27 mouse cellular contexts compared by ENCODE assay signal in the genomic region with DNA sequence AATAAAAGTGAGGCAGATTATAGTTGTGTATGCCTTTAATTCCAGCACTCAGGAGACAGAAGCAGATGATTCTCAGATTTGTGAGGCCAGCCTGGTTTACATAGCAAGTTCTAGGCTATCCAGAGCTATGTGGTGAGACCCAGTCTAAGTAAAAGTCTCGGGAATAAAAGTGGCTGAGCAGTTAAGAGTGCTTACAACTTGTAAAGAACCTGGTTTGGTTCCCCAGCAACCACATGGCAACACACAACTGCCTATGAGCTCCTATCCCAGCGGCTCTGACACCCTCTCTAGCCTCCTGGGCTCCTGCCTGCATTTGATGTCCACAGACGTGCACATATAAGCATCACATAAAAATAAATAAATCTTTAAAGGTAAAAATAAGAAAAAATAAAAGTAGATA. TPM values are rescaled to one million over a fixed set of nuclear protein-coding genes. Genes with fewer than 3 reads are reported as not detected.
A peak's percentile ranks its signal among the peaks of the same experiment; 100 is the strongest.
DNase-seq lines count a peak whose midpoint lies in the region; ATAC-seq and TF ChIP-seq lines count a peak whose summit lies in the region.
"Had no signal": no experiment of that assay in that cellular context is flagged by ENCODE, and none has a peak within 500 bp of the region (broad histone marks: within the 10 kb centered on the region; RNA-seq: fewer than 3 reads in every experiment).

No protein-coding gene starts in this region.

- no peaks in the 10 kb centered on the region for H3K27me3 ChIP-seq in E14TG2a.4 (ENCODE audit: insufficient read depth, low read length)
- H3K27me3 ChIP-seq: embryonic facial prominence, embryonic 15.5 days; heart, embryonic 13.5 days; hindbrain, embryonic 12.5 days had no signal

- no peak for TF ChIP-seq CTCF in E14TG2a.4 (conservative IDR thresholded peaks at IDR 0.05; ENCODE audit: low read length)
- no peak for TF ChIP-seq CTCF in bone marrow macrophage, adult 2 months (IDR thresholded peaks at IDR 0.05; ENCODE audit: low read depth, low read length)

- peak; percentile 74 for DNase-seq in ES-CJ7 (ENCODE audit: low read depth, low spot score)
- no peak for DNase-seq in layer of hippocampus, postnatal 36 days
- DNase-seq in right cerebral cortex, postnatal 25 days, result no peak
- DNase-seq: adrenal gland, adult 2 months; adrenal gland, postnatal 25 days; cerebellum, adult 11 months; cerebellum, adult 8-10 months; cerebellum, postnatal 14 days; embryo, embryonic 11 days; gastrocnemius, adult 2 months; gastrocnemius, postnatal 25 days; heart, postnatal 10 days; heart, postnatal 4 days had no signal

- TF ChIP-seq POLR2A in bone marrow macrophage, adult 2 months (IDR thresholded peaks at IDR 0.05; ENCODE audit: borderline replicate concordance, low read depth, low read length), result no peak

- no peak for ATAC-seq in CD4-positive, CD25-positive, alpha-beta regulatory T cell, adult 4 months
- ATAC-seq: forebrain, embryonic 14.5 days; hindbrain, embryonic 16.5 days; inflammation-experienced regulatory T-cells, adult 6 months had no signal

- 0 out of 2 replicates have a peak, but pooled peaks cover 7% of the 10 kb centered on the region for H3K36me3 ChIP-seq in E14TG2a.4 (ENCODE audit: insufficient read depth, low read length)
- H3K36me3 ChIP-seq: embryonic facial prominence, embryonic 15.5 days; forebrain, embryonic 10.5 days; heart, embryonic 13.5 days; hindbrain, embryonic 12.5 days had no signal

- peaks cover 92% of the 10 kb centered on the region for H3K4me1 ChIP-seq in E14TG2a.4 (replicated peaks; ENCODE audit: low read depth, low read length)
- H3K4me1 ChIP-seq in bone marrow macrophage, adult 2 months (ENCODE audit: control insufficient read depth, insufficient read depth, low read length), result peaks cover 80% of the 10 kb centered on the region

- peak overlapping the region; percentile 11; the same call in 1 of the 2 replicates for H3K4me3 ChIP-seq in E14TG2a.4 (replicated peaks; ENCODE audit: low read length)
- H3K4me3 ChIP-seq in bone marrow macrophage, adult 2 months (ENCODE audit: insufficient read depth, low read length), result no peak overlapping the region
- H3K4me3 ChIP-seq: embryonic facial prominence, embryonic 15.5 days; erythroblast, embryonic 14.5 days; forebrain, embryonic 10.5 days; gastrocnemius, adult 2 months; heart, embryonic 13.5 days; hindbrain, embryonic 12.5 days had no signal

- 0 out of 2 replicates have a peak overlapping the region, but pooled peaks have one; percentile 13 for H3K27ac ChIP-seq in bone marrow macrophage, adult 2 months (ENCODE audit: insufficient read depth, low read depth, low read length)
- H3K27ac ChIP-seq: embryonic facial prominence, embryonic 15.5 days; forebrain, embryonic 10.5 days; gastrocnemius, adult 2 months; heart, embryonic 13.5 days; hindbrain, embryonic 12.5 days had no signal

- H3K9me3 ChIP-seq in E14TG2a.4 (ENCODE audit: low read length), result no peaks in the 10 kb centered on the region
- H3K9me3 ChIP-seq: embryonic facial prominence, embryonic 15.5 days; forebrain, embryonic 10.5 days; heart, embryonic 13.5 days; hindbrain, embryonic 12.5 days had no signal

RNA-seq across cellular contexts. Expression of a gene that starts 17.1 kb away (rescaled TPM):
- polyA plus RNA-seq in bone marrow macrophage, adult 2 months (2012; ENCODE audit: insufficient read depth, insufficient read length, missing spikeins), result 21.3 and 25.2 TPM in 2 replicates
- 10 to 100 TPM; 71.3 to 79.0 TPM for total RNA-seq in layer of hippocampus, postnatal 36 days (2021)
- polyA plus RNA-seq in CD4-positive, CD25-positive, alpha-beta regulatory T cell, adult 4 months (2017; shearing (Covaris generic)), result 10 to 100 TPM; 26.0 to 83.0 TPM
- polyA plus RNA-seq: erythroblast, embryonic 14.5 days had no signal

RNA-seq across cellular contexts. Expression of a gene that starts 20.5 kb away (rescaled TPM):
- 60.5 and 71.3 TPM in 2 replicates for polyA plus RNA-seq in bone marrow macrophage, adult 2 months (2012; ENCODE audit: insufficient read depth, insufficient read length, missing spikeins)
- 10 to 100 TPM; 12.8 to 15.4 TPM for total RNA-seq in layer of hippocampus, postnatal 36 days (2021)
- 10 to 100 TPM; 45.9 to 77.9 TPM for polyA plus RNA-seq in CD4-positive, CD25-positive, alpha-beta regulatory T cell, adult 4 months (2017; shearing (Covaris generic))

RNA-seq across cellular contexts. Expression of a gene that starts 42.9 kb away (rescaled TPM):
- polyA plus RNA-seq in bone marrow macrophage, adult 2 months (2012; ENCODE audit: insufficient read depth, insufficient read length, missing spikeins), result 1.5 and 1.8 TPM in 2 replicates
- total RNA-seq in layer of hippocampus, postnatal 36 days (2021), result 1 to 10 TPM; 3.5 to 3.9 TPM
- polyA plus RNA-seq in CD4-positive, CD25-positive, alpha-beta regulatory T cell, adult 4 months (2017; shearing (Covaris generic)), result not detected
- total RNA-seq: common myeloid progenitor, adult 5-6 weeks; granulocyte monocyte progenitor cell, adult 5-6 weeks; MEL had no signal
- polyA plus RNA-seq: inflammation-experienced regulatory T-cells, adult 6 months had no signal
